Mouse (Mus musculus): Measurements from ENCODE around the gene Accsl.

The Accsl gene

DNA sequence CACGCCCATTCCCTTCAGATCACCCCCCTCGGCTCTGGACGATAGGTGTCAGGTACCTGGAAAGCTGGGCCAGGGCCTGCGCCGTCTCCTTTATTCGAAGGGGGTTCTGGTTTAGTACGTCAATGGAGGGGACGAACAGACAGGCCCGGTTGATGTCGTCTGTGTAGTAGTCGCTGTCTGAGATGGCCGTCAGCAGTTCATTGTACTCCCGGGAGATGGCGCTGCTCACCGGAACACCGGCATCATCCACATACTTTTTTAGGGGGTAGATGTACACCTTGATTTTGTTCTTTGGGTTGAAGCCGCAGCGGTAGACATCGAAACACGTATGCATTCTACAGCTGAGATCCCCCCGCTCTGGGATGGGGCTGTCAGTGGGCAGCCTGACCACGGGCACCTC lies 55.6 kb downstream of the Accsl start:
- DNase-seq (ENCODE audit: extremely low read depth, insufficient read length, low spot score) = no peak

DNA sequence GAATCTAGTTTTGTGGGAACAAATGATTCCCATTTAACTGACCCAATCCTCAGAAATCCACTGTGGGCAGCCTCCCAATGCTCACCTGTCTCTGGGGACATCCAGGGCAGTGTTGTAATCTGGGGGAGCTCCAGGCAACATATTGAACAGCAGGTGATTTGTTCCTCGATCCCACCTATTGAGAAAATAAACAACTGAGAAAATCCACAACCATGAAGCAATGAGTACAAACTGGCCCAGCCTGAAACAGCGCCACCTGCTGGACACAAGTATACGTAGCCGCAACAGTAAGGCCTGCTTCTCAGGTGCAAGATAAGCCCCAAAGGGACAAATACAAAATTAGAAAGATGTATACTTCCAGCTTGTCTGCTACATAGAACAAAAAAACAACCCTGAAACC lies 57.1 kb downstream of the Accsl start:
- no peak for DNase-seq (ENCODE audit: extremely low read depth, insufficient read length, low spot score)

DNA sequence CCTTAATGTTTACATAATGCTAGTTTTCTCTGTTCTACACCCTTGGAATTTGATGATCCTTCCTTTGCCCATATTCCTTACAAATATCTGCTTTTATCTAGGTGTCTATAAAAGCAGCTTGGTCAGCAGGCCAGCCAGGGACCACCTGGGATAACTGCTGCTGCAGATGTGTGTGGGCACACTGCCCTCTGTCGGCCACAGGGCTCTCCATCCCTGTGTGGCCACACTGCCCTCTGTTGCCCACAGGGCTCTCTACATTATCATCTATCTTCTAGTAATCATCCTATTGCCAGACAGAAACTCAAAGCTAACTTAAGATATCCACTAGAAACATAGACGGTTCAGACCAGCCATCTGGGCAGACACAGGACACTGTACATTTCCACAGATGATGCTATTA lies 59.0 kb downstream of the Accsl start:
- DNase-seq (ENCODE audit: extremely low read depth, insufficient read length, low spot score) = no peak

DNA sequence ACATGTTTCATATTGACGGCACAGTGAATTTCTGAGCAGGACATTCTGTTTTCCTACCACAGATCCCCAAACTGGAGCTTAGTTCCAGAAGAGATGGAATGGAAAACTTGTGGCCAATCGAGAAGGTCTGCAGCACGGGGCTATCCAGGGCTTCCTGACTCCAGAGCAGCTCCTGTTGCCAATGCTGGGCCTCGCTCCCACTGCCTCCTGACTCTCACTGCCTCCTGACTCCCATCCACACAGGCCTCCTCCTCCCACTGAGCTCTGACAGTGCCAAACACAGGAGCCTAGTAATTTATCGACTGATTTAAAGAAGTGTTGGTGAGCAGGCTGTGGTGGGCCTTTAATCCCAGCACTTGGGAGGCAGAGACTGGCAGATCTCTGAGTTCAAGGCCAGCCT lies 60.9 kb downstream of the Accsl start:
- DNase-seq (ENCODE audit: extremely low read depth, insufficient read length, low spot score) = no peak

DNA sequence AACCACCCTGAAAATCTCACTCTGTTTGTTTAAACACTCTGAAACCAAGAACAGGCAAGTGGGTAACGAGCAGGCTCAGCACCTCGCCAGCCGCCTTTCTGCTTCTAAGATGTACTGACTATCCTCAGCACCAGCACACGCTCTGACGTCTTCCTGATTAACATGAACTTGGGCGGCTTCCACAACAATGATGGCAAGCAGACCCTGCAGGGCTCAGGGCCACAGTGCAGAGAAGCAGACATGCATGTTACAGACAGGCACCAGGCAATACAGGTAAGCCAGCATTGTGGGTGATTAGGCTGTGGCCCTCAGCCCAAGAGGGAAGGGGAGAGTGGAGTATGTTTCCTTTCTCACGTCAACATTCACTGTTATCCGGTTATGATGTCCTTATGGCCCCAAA lies 61.5 kb downstream of the Accsl start:
- DNase-seq (ENCODE audit: extremely low read depth, insufficient read length, low spot score) = no peak

DNA sequence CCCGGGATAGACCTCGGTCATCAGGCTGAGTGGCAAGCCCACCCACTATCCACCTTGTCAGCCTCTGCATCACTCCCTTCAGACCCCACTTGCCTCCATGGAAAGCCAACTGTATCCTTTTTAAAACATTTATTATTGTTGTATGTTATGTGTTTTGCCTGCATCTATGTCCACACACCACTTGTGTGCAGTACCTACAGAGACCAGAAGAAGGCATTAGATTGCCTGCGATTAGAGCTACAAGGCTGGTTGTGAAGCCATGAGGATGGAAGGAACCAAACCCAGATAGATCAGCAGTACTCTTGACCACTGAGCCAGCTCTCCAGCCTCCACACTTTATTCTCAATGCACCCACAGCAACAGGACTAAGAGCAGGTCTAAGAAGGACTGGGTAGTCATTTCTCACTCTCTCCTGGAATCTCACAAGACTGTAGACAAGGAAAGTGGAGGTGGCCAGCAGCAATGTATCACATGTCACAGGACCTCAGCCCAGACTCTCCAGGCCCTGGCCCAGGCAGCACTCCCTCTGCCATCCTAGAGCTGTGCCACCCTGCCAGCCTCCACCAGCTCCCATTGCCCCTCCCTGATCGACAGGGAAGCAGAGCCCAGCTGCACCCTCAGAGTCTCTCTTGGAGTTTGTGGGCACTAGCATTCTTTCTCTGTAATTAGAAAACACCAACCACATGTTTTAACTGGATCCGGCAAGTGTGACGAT lies 62.3 kb downstream of the Accsl start:
- DNase-seq (ENCODE audit: extremely low read depth, insufficient read length, low spot score) = no peak

DNA sequence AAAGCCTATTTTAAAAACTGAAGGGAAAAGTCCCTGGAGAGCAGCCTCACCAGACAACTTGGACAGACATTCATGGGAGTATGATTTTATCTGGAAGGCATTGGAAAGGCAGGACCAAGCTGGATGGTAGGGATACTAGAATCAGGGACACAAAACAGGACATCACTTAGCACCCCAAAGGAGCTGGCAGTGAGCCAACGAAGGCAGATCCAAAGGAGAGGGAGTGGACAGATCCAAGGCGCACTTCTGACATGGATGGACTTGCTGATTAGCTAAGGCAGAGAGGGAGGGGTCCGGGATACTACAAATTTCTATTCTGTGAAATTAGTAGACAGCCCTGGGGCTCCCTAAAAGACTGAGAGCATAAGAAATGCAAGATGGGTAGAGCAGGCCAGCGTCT lies 63.4 kb downstream of the Accsl start:
- no peak for DNase-seq (ENCODE audit: extremely low read depth, insufficient read length, low spot score)

Data from 3134 (cell line).